Mouse (Mus musculus): Measurements from ENCODE around the gene Tpst2.

- TF ChIP-seq POLR2A (IDR thresholded peaks at IDR 0.05; ENCODE audit: borderline replicate concordance, low read depth, low read length) = no peak
- TF ChIP-seq CTCF (IDR thresholded peaks at IDR 0.05; ENCODE audit: low read depth, low read length) = no peak
Observed at GRCm38 (mm10) chr5:112300721-112301308, 24.3 kb downstream of the Tpst2 start.

Data from bone marrow macrophage, adult 2 months (primary cell).